Mouse (Mus musculus) large intestine, adult 2 months (tissue): ENCODE results near the gene Slc25a10. TPM values are rescaled to one million over a fixed set of nuclear protein-coding genes. Genes with fewer than 3 reads are reported as not detected.

Source experiments
- DNase-seq: peaks from one replicate; pipeline ENCODE4 v3.0.0-alpha.2; 2012; ENCODE audit warnings: low read depth, low spot score
- WGBS: fragments of 180-500 bp; shearing (Covaris S2); methylation state at CpG from one replicate; pipeline ENCODE4 v1.1.7; 2018; 5-methylcytosine and 5-hydroxymethylcytosine counted together
- polyA plus RNA-seq: library from polyadenylated mRNA; depleted of rRNA; stranded (reverse); fragments of >200 nt; gene quantifications from 2 replicates; pipeline ENCODE4 v1.2.3, GENCODE M21; 2012; rRNA removed

Gene Slc25a10
- polyA plus RNA-seq, 1 experiment: 287 TPM

DNA sequence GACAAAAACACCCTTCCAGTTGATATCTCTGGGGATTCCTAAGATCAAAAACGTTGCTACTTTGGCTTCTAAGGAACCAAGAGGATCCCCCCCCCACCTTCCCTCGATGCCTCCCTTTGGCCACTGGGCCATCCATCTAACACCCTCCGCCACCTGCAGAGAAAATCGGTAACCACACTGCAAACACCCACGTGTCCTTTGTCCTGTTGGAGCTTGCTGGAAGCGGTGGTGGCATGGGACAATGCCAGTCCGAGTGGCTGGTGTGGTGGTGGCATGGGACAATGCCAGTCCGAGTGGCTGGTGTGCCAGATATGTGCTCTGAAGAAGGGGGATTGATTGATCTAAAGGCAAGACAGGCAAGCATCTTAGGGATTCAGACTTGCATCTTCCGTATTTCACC, 40.0 kb downstream of the Slc25a10 start:
- 30% methylated on average over 9 of the region's 9 CpGs for WGBS
- DNase-seq: no peak

DNA sequence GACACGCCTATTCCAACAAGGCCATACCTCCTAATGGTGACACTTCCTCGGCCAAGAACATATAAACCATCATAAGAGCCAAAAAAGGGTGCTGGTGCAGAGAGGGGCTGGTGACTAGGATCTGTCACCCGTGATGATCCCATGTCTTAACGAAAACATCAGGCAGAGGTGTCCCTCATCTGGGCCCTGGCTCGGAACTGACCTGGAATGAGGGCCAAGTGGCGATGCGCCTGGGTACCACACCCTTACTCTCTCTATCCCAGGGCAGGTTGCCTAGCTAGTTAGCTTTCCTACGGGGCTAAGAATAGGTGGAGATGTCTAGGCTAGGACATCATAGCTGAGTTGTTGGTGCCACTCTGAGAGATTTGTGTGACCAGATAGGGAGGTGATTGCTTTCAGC, 42.5 kb downstream of the Slc25a10 start:
- WGBS: 74% methylated on average over 8 of the region's 8 CpGs
- no peak for DNase-seq

DNA sequence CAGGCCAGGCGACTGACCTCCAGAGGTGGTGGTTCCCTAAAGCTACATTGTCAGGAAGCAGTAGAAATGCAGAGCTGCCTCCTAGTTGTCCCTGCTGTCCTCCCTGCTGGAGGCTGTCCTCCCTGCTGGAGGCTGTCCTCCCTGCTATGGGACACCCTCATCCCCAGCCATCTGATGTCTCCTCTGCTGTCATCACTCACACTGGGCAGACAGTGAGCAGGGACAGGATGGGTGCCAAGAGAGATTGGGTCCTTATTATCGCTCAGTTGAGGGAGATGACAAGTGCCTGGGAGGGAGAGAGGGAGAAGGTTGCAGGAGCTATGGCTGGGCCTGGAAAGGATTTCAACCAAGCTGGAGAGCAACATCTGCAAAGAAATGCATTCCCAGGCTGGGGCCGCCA, 43.5 kb downstream of the Slc25a10 start:
- DNase-seq: no peak
- WGBS: 87% methylated on average over 3 of the region's 3 CpGs

DNA sequence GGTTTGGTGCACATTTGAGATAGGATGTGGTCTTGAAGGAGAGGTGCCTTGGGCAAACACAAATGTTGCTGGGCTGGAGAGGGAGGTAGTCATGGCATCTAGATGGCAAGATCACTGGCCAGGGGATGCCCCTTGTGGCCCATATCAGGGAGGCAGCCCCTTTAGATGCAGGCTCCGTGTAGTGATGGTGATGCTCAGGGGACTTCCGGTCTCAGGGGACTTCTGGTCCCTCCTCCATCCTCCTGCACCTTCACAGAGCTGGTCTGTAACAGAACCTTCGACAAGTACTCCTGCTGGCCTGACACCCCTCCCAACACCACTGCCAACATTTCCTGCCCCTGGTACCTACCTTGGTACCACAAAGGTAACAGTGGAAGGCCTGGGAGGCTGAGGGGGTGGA, 44.2 kb downstream of the Slc25a10 start:
- WGBS: 77% methylated on average over 3 of the region's 3 CpGs

DNA sequence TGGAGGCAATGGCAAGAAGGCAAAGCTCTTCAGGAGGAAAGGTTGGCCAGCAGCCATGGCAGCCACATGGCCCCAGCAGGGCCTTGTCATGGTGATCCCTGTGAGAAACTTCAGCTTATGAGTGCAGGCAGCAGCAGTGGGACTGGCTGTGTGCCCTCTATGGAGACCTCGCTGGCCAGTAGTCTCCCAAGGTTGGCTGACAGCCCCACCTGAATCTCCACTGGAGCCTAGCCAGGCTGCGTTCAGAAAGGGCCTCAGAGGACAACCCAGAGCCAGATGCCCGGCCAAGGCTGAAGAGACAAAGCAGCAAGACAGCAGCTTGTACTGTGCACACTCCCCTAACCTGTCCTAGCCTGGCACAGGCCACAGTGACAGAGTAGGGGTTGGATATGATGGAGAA, 46.8 kb downstream of the Slc25a10 start:
- DNase-seq: no peak
- WGBS: 12% methylated on average over 3 of the region's 3 CpGs

More for the DNA sequence above, 44.2 kb downstream of the Slc25a10 start:
- DNase-seq: no peak

DNA sequence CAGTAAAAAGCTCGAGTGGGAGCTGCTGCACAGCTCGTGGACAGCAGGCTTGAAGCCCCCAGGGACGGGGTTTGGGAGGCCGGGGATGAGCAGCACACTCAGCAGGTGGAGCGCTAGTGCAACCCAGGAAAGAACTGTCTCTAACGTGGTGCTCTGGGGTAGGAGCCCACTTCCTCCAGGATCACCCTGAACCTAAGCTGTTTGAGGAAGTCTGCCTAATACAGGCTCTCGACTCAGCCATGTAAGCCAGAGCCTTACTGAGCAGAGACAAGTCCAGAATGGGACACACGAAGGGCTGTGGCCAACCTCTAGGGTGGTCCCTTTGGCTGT, 47.3 kb downstream of the Slc25a10 start:
- DNase-seq: no peak
- 41% methylated on average over 8 of the region's 8 CpGs for WGBS

DNA sequence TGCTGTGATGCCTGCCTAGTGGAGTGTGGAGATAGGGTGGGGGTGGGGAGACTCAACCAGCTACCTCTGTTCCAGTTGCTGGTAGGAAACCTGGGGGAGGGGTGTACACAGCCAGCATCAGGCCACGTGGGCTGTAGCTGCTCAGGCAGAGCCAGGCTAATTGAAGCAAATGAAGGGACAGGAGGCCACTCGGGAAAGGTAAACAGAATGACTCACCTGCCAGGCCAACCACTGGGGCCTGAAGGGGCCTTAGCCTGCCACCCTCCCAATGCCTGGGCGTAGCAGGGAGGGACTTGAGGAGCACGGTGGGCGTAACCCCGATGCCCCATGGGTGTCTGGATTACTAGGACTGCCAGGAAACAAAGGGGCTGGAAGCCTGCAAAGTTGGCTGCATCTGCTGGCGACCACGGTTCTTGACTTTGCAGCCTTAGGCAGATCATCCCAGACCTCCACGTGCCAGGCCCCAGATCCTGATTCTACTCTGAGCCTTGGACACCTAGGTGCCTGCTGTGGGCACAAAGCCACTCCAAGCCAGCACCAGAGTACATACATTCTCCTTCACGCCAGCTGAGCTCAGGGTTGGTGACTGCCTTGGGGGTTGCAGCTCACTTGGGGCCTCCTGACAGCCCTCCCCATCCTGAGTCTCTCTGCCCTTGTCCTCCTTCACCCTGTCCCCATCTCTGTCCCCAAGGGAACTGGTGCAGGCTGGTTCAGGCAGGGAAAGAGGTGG, 47.8 kb downstream of the Slc25a10 start:
- 15% methylated on average over 10 of the region's 10 CpGs for WGBS
- DNase-seq: no peak

DNA sequence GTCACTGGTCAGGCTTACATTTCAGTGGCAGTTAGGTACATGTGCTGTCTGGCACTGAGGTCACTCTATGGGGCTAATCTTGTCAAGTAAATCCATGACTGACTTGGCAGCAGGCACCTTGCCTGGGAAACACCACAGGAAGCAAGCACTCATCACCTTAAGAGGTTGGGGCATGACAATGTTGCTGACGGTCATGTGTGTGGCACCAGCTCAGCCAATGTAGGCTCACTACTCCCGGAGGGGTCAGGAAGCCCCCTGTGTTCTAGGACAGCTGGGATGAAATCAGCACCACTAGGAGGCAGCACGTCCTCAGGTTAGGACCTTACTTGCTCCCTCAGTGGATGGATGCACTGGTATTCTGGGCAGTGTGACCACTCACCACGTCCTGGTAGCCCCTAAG, 50.3 kb downstream of the Slc25a10 start:
- DNase-seq: no peak

DNA sequence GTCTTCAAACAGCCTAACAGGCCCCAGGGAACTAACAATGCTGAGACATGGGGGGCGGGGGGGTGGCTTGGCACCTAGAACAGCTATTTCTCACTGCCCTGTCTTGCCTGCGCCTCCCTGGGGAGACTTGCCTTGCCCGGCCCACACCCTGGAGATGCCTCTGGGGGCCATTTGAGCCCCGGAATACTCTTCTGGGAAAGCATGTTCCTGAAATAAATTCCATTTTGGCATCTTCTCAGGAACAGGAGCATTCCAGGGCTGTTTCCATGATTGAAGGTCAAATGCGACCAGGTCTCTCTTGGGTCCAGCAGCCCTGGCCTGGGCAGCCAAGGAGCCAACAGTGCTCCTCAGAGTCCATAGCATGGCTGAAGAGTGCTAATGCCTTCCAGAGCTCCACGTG, 50.7 kb downstream of the Slc25a10 start:
- DNase-seq: no peak
- WGBS: 81% methylated on average over 6 of the region's 6 CpGs

More for the DNA sequence above, 50.3 kb downstream of the Slc25a10 start:
- 74% methylated on average over 4 of the region's 4 CpGs for WGBS

DNA sequence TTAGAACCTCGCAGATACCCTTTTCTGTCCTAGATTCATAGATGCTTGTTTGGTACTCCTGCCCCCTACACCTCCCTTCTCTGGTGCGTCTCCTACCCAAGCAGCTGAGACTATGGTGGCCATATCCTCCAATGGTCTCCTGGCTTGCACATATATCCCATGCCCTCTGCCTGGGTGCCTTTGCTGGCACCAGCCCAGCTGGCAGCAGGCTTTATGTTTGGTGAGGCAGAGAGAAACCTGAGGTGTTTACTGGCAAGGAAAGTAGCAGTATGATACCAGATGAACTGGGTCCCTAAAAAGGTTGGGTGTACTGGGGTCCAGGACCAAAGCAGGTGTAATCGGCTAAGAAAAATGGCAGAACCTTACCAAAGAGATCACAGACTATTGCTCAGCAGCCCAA, 54.3 kb downstream of the Slc25a10 start:
- DNase-seq: no peak
- WGBS: 91% methylated on average over 3 of the region's 3 CpGs

DNA sequence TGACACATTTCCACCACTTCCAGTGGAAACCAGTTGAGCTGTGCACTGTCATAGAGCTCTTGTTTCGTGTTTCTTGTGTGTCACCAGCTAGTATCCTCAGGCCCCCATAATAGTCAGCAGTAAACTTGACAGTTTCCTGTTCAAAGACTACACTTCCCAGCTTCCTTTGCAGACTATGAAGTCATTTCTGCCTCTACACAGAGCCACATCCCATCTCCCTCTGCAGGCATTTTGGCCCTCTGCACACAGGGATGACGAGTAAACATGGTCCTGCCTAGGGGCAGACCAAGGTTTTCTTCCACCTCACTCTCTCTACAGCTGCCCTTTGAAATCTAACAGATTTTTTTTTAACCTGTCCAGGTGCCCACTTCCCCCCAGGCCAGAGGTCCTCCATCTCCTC, 55.8 kb downstream of the Slc25a10 start:
- no peak for DNase-seq
- WGBS: 50% methylated on average over 2 of the region's 2 CpGs

DNA sequence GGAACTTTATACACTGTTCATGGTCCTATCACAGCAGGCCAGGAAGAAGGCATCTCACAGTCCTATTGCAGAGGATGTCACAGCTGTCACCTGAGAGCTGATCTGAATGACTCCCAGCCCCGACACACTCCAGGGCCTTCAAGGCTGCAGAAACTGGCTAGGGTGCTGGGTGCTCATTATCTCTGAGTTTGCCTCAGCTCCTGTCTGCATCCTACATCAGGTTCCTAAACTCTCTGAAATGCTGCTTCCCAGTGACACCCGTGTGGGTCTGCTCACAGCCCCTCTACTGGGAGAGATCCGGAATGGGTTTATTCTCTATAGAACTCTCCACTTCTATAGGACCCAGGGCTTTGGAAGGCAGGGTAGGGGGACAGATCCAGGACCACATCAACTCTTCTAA, 56.6 kb downstream of the Slc25a10 start:
- DNase-seq: no peak
- WGBS: 67% methylated on average over 3 of the region's 3 CpGs

DNA sequence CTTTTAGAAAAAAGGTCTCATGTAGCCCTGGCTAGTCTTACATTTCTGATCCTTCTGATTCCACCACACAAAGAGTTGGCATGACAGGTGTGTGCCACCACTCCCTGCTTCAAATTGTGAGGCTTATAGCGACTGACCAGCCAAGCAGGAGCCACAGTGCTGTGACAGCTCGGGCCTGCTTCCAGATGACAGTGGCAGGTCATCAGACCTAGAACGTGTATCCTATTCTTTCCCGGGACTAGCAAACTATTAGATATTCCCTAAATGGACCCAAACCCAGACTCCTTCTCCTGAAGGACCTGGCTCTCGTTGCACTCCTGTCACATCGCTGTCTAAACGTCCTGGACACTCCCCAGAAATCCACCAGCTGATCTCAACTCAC, 57.1 kb downstream of the Slc25a10 start:
- 2% methylated on average over 7 of the region's 7 CpGs for WGBS
- DNase-seq: no peak

Other genes with a start within 250 kb of the Slc25a10 start
- gene Actg1, start 143.3 kb upstream of the Slc25a10 start, polyA plus RNA-seq: 1,539 and 1,751 TPM in 2 replicates
- not detected in 2 replicates for gene Fscn2, start 130.3 kb upstream of the Slc25a10 start, polyA plus RNA-seq
- 33.5 and 34.5 TPM in 2 replicates for gene Faap100, start 113.1 kb upstream of the Slc25a10 start, polyA plus RNA-seq
- gene Nploc4, start 54.1 kb upstream of the Slc25a10 start, polyA plus RNA-seq: 42.4 and 50.9 TPM in 2 replicates
- 0.85 and 1.1 TPM in 2 replicates for gene Tspan10, start 49.2 kb upstream of the Slc25a10 start, polyA plus RNA-seq
- gene Pde6g, start 38.3 kb upstream of the Slc25a10 start, polyA plus RNA-seq: 0.30 and 0.89 TPM in 2 replicates
- gene Oxld1, start 33.8 kb upstream of the Slc25a10 start, polyA plus RNA-seq: 18.2 and 19.6 TPM in 2 replicates
- gene Ccdc137, start 33.7 kb upstream of the Slc25a10 start, polyA plus RNA-seq: 12.3 and 15.1 TPM in 2 replicates
- gene Arl16, start 24.2 kb upstream of the Slc25a10 start, polyA plus RNA-seq: 16.8 and 18.8 TPM in 2 replicates
- gene Mrpl12, start 7.2 kb upstream of the Slc25a10 start, polyA plus RNA-seq: 139 and 148 TPM in 2 replicates
- 0.90 and 1.1 TPM in 2 replicates for gene Gcgr, start 38.9 kb downstream of the Slc25a10 start, polyA plus RNA-seq
- 36.6 and 46.6 TPM in 2 replicates for gene Mcrip1, start 57.9 kb downstream of the Slc25a10 start, polyA plus RNA-seq
- 0.22 TPM in 1 of 2 replicates, not detected in the other for gene Ppp1r27, start 59.3 kb downstream of the Slc25a10 start, polyA plus RNA-seq
- gene P4hb, start 81.4 kb downstream of the Slc25a10 start, polyA plus RNA-seq: 496 and 716 TPM in 2 replicates
- gene Arhgdia, start 89.8 kb downstream of the Slc25a10 start, polyA plus RNA-seq: 745 and 760 TPM in 2 replicates
- gene Alyref, start 106.5 kb downstream of the Slc25a10 start, polyA plus RNA-seq: 45.9 and 54.0 TPM in 2 replicates
- gene Anapc11, start 106.6 kb downstream of the Slc25a10 start, polyA plus RNA-seq: 84.8 and 85.4 TPM in 2 replicates
- 0.63 and 1.0 TPM in 2 replicates for gene Npb, start 116.6 kb downstream of the Slc25a10 start, polyA plus RNA-seq
- 397 and 622 TPM in 2 replicates for gene Pcyt2, start 126.1 kb downstream of the Slc25a10 start, polyA plus RNA-seq
- gene Sirt7, start 133.4 kb downstream of the Slc25a10 start, polyA plus RNA-seq: 117 and 124 TPM in 2 replicates
- 28.4 and 30.8 TPM in 2 replicates for gene Mafg, start 141.8 kb downstream of the Slc25a10 start, polyA plus RNA-seq
- 16.4 and 16.7 TPM in 2 replicates for gene Pycr1, start 151.9 kb downstream of the Slc25a10 start, polyA plus RNA-seq
- 0.53 and 0.56 TPM in 2 replicates for gene Myadml2, start 156.3 kb downstream of the Slc25a10 start, polyA plus RNA-seq
- gene Notum, start 169.3 kb downstream of the Slc25a10 start, polyA plus RNA-seq: 0.45 and 0.79 TPM in 2 replicates
- 74.9 and 88.8 TPM in 2 replicates for gene Aspscr1, start 181.1 kb downstream of the Slc25a10 start, polyA plus RNA-seq
- gene Cenpx, start 221.9 kb downstream of the Slc25a10 start, polyA plus RNA-seq: 94.1 and 101 TPM in 2 replicates
- 21.3 and 34.5 TPM in 2 replicates for gene Lrrc45, start 222.1 kb downstream of the Slc25a10 start, polyA plus RNA-seq
- 8.5 and 10.1 TPM in 2 replicates for gene Rac3, start 229.6 kb downstream of the Slc25a10 start, polyA plus RNA-seq
- gene Dcxr, start 235.4 kb downstream of the Slc25a10 start, polyA plus RNA-seq: 63.8 and 66.5 TPM in 2 replicates
- 4.4 and 6.9 TPM in 2 replicates for gene Cbr2, start 240.3 kb downstream of the Slc25a10 start, polyA plus RNA-seq